Mouse (Mus musculus) kidney, postnatal 10 days (tissue): Measurements from ENCODE around the gene Hoxb6.
A peak's percentile ranks its signal among the peaks of the same experiment; 100 is the strongest.

Source experiments
- DNase-seq: peaks from one replicate; pipeline ENCODE4 v3.0.0; 2021; ENCODE audit warnings: mixed read lengths

Gene Hoxb6

DNA sequence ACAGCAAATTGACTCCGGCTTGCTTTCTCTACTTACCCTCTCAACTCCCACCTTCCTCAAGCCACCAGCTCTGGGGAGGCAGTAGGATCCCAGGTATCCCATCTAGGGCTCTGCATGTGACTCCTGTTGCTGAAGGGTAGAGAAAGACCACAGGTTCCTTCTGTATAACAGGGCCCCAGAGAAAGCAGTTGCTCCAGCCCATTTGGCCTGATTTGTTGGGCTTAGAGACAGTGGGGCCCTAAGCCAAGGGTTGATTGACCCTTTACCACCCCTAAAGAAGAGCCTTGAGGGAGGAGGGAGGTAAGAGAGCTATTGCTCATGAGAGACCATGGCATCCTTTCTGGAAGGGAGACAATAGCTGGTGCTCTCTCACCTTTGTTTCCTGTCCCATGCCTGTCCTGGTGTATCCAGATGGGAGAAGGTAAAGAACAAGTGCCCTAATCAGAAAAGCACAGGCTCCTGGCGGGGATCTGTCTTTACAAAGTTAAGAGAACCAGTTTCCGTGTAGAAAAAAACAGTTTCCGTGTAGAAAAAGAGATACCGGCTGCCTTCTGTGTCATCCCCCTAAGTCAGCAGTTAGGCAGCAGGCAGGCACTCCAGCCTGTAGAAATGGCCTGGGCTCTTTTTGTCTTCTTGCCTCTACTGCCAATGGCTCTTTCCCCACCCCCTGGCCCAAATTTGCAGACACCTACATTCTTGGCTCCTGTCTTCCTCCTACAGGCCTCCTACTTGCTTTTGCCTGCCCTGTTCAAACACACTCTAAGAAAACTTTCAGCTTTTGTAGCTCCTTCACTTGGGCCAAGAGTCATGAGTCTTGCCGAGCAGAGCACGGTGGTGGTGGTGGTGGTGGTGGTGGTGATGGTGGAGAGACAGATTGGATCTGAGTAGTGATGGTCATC is 46.9 kb downstream of the Hoxb6 start:
- peak; percentile 30 for DNase-seq

DNA sequence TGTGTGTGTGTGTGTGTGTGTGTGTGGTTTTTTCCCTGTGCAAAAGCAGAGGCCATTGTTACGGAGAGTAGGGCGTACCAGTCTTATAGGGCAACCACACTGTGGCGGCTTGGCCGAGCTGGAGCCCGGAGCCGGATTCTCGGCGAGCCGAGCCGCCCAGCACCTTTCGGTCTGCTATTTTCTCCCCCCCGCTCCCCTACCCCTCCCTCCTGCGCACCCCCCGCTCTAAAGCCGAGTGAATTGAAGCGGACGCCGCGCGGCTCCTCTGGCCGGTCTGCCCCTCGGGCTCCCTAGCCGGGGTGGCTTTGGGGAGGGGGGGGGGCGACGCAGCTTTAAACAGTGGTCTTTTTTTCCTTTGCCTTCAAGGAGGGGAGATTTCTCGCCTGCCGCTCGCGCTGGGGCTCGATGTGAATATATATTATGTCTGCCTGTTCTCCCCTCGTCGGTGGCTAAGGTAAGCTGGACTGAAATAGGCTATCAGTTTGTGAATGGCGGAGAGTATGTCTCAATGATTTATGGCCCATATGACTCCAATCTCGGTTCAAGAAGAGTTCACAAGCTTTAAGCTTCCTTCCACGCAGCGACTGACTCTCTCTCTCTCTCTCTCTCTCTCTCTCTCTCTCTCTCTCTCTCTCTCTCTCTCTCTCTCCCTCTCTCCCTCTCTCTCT is 48.6 kb downstream of the Hoxb6 start:
- peak; percentile 78 for DNase-seq

DNA sequence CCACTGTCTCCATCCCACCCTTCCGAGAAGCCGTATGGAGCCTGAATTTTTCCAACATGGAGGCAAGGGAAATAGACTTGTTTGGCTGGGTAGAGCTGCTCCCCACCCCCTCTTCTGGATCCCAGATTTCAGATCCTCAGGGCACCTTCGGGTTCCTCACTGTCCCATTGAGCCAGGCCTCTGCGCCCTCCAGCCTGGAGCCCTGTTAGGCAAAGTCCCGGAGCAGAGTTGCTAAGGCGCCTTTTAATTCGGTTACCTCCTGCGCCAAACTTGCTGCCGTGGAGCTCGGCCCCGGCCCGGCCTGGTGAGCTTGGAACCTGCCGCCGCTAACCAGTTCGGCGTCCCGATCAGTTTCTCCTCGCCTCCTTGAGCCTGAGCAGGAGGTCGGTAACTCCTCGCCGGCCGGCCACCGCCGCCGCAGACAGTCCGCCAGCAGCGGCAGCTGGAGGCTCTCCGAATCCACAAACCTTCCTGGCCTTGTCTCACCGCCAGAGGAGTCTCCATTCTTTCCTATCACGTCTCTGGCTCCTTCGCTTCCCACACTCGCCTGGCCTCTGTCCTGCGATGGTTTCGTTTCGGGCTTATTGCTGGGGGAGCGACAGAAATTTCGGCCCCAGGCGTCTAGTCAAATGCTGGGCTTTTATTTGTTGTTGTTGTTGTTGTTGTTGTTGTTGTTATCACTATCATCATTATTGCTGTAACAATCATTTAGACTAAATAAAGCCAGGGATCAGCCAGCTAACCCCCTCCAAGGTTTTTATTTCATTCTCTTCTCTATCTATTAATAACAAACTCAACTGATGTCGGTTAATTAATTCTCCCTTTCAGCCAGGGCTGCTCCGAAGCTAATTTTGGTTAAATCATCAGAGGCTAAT is 49.7 kb downstream of the Hoxb6 start:
- peak; percentile 84 for DNase-seq

DNA sequence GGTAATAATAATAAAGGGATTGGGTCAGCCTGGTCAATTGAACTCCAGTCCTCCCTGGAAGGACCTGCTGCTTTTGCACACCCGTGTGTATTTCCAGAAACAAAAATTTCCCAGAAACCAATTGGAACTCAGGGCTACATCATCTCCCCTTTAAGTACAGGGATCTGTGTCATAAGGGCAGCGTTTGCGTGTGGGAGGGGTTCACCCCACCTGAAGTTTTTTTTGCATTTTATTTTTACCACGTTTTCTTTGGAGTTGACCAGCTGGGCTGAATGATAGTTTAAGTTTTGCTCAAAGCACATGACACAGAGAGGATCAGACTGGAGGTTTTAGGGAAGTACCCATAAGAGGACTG is 50.3 kb downstream of the Hoxb6 start:
- no peak for DNase-seq

DNA sequence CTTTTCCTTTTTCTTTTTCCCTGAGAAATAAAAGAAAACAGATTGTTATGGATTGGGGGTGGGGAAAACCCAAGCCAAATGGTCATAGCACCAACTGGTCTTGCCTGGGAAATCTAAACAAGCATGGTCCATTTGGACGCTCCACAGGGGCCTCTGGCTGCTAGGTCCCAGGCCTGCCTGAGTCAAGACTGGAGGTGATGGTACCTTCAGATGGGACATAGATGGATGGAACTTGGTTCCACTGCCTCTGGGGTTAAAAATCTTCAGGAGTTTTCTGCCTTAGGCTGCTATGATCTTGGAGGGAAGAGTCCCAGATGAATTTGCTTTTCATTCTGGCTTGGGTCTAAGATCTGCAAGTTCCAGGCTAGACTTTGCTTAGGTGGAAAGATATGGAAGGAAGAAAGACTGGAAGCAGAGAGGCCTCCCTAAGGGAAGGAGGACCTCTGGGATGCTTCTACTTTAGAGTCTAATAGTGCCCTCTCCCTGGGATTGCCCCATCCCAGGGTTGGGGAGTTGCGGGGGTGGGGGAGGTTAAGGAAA is 51.0 kb downstream of the Hoxb6 start:
- peak; percentile 29 for DNase-seq

DNA sequence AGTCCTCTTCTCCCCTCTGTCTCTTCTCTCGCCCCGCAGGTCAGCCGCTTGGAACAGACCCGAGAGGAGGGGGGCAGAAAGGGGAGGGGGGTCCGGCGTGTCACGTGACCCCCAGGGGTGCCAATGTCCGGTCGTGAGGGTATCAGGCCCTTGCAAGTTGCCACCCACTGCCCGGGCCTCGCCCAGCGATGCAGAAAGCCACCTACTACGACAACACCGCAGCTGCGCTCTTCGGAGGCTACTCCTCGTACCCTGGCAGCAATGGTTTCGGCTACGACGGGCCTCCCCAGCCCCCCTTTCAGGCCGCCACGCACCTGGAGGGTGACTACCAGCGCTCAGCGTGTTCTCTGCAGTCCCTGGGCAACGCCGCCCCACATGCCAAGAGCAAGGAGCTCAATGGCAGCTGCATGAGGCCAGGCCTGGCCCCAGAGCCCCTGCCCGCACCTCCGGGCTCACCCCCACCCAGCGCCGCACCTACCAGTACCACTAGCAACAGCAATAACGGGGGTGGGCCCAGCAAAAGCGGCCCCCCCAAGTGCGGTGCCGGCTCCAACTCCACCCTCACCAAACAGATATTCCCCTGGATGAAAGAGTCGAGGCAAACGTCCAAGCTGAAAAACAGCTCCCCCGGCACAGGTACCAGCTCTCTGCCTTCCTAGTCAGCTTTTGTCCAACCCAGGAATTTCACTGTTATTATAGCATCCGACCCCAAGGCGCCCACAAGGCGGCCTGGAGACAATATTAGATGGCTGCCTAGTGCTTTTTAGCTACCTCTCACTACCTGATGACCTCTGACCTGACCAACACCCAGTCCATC is 52.0 kb downstream of the Hoxb6 start:
- peak; percentile 77 for DNase-seq

GRCm38 (mm10) chr11:96344878-96345159 is 52.5 kb downstream of the Hoxb6 start:
- no peak for DNase-seq

GRCm38 (mm10) chr11:96345220-96345892 is 53.1 kb downstream of the Hoxb6 start:
- peak; percentile 73 for DNase-seq

DNA sequence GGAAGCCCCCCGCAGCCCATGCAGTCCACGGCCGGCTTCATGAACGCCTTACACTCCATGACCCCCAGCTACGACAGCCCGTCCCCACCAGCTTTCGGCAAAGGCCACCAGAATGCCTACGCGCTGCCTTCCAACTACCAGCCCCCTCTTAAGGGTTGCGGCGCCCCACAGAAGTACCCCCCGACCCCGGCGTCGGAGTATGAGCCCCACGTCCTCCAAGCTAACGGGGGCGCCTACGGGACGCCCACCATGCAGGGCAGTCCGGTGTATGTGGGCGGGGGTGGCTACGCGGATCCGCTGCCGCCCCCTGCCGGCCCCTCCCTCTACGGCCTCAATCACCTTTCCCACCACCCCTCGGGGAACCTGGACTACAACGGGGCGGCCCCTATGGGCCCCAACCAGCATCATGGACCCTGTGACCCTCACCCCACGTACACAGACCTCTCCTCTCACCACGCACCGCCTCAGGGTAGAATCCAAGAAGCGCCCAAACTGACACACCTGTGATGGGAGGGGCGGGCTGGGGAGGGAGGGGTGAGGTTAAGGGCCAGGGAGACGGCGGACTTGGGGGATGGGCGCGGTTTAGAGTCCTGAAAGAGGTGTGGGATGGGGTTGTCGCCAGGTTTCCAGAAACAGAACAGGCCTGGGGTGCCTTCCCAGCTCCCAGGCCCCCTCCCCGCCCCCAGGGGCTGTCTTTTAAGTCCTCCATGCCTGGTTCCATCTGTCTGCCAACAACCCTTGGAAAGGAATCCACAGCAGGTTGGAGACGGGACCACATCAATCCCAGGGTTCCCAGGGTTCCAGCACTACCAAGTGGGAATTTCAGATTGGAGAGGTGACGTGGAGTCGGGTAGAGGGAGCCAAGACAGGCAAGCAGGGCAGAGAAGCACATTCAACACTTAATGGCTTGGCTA is 53.9 kb downstream of the Hoxb6 start:
- DNase-seq: peak; percentile 71

- DNase-seq: no peak
These were observed 54.7 kb downstream of the Hoxb6 start for GRCm38 (mm10) chr11:96346916-96347520.

DNA sequence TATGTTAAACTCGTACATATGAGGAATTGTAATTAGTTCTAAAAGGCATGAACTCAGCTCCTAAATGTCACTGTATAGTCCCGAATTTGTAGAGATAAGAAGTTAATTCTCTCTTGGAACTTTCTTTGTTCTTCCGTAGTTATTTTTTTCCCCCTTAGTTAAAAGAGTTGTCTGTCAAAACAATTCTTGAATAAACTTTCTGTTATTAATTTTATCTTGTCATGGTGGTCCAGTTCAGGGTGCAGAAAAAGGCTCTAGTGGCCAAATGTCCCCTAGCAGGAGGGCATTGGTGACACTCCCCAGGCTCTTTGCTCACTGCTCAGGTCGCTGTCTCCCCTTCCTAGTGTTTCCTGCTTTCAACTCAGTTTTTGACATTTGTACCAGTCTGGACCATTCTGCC is 55.4 kb downstream of the Hoxb6 start:
- no peak for DNase-seq

GRCm38 (mm10) chr11:96348141-96348928 is 56.1 kb downstream of the Hoxb6 start:
- peak; percentile 86 for DNase-seq

GRCm38 (mm10) chr11:96348988-96349387 is 56.7 kb downstream of the Hoxb6 start:
- no peak for DNase-seq

DNA sequence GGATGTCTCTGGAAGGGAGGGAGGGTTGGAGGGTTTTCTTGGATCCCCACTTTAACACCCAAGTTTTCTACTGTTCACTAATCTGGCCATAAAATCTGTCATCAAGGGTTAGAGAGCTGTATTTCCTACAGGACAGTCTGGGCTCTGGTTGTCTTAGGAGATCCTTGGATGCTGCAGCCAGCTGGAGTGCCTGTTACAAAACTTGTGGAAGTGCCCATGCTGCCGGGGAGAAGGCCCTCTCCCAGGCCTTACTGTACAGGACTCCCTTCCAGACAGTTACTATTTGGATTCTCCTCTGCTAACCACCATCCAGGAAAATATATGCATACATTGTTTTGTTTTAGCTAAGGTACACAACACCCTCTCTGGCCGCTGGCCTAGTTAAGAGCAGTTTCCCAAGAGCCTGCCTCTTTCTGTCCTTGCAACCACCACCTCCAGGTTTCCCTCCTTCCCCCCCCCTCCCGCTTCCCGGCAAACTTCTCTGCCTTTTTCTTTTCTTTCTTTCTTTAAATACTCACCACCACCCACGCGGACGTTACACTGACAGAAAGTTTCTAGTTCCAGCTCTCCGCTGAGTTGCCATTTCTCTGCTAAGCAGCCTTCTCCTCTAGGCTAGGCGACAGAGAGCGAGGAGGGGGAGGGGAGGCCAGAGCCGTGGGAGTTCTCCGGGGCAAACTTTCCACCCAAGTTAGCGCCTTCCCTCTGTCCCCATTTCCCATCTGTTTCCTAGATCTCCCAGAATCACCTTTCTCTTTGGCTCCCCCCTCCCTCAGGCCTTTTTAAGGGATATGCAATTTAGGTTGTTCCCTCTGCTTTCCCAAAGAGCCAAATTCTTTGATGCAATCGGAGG is 57.4 kb downstream of the Hoxb6 start:
- peak; percentile 79 for DNase-seq

GRCm38 (mm10) chr11:96350341-96350624 is 58.0 kb downstream of the Hoxb6 start, which contains the start of gene Hoxb2:
TSS of gene Hoxb2 (plus strand) at chr11:96350525.
- no peak for DNase-seq

DNA sequence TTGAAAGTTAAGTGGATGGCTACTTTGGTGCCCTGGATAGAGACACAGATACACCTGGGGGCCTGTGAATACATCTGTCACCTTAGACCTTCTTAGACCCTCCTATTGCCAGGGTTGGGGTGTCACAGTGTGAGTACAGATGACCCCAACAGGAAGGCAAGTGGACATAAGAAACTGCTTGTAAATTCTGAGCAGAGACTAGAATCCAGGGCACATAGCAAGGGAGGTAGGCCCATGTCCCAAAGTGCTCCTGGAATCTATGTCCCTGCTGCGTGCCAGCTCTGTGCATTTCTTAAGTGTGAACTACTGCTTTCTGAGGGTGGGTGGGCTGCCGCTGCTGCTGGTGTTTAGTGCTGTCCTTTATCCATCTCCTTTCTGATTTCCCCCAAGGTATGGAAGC is 58.5 kb downstream of the Hoxb6 start:
- no peak for DNase-seq
